Mouse (Mus musculus) B cell, adult 2 months (primary cell): ENCODE data around the gene Hpse2.

ENCODE experiments used
- DNase-seq, 2 experiments: peaks; one replicate each; pipeline ENCODE4 v3.0.0; 2022

The Hpse2 gene

DNA sequence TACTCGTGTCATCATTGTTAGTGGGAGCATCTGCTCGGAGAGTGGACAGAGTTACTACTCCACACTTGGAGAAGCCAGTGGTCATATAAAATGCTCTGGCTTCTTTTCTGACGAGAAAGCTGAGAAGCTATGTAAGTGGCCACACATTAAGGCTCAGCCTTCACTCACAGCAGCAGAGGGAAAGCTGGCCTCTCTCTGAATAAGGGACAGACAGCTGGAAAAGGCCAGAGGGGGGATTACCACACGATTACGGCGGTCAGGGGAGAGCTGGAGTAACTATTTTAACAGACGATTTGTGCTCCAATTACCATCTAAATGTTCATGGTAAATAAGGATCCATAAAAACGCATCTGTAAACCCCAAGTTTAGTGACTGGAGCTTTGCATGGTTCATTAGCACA is 232.1 kb downstream of the Hpse2 start:
- DNase-seq, result no peak

DNA sequence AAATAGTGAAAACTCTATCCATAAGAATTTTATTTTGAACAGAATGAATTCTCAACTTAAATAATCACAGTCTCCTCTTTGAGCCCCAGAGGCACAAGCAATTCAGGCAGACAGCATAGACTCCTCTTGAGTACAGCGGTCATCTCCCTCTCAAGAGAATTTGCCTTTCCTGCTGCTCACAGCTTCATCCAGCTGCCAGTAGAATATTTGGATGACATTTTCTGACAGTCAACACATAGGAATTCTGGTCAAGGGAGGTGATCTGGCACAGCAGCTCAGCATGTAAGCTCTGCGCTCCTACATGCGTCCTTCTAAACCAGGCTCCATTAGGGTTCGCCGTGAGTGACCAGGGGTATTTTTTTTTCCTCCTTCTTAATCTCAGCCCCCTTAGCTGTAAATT is 232.6 kb downstream of the Hpse2 start:
- DNase-seq, result no peak

DNA sequence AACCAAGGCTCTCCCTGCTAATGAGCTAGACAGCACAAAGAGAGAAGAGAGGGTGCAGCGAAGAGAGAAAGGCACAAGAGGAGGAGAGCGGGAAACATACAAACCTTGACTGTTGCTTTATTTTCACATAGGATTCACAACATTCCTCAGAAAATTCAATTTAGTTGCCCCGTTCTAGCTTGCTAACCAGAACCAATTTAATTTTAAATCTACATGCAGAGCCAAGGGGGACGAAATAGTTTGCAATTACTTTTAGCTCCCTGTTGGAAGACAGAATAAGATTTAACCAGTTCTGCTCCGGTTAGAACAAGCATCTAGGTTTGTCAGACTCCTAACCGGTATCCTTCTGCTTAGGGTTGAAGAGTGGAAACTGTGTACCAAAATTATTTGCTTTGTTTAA is 240.3 kb downstream of the Hpse2 start:
- no peak for DNase-seq

- DNase-seq, result no peak
Measured at GRCm38 (mm10) chr19:43146820-43147219, 241.3 kb downstream of the Hpse2 start.

DNA sequence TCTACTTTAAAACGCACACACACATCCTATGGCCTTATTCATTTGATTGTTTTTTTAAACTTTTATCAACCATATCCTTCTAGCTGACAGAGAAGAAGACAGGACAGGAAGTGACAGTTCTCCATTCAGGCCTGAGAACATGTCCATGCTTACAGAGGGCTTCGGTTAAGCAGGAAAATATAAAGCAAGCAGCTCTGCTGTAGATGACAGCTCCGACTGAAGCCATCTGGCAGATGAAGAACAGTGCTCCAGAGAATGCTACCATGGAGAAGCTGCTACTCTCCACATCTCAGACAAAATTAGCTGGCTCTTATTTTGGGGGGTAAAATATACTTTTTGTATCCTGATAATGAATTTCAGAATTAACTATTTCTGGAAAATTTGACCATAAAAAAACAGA is 246.5 kb downstream of the Hpse2 start:
- DNase-seq, result no peak

GRCm38 (mm10) chr19:43109796-43110195 is 278.4 kb downstream of the Hpse2 start:
- no peak for DNase-seq

DNA sequence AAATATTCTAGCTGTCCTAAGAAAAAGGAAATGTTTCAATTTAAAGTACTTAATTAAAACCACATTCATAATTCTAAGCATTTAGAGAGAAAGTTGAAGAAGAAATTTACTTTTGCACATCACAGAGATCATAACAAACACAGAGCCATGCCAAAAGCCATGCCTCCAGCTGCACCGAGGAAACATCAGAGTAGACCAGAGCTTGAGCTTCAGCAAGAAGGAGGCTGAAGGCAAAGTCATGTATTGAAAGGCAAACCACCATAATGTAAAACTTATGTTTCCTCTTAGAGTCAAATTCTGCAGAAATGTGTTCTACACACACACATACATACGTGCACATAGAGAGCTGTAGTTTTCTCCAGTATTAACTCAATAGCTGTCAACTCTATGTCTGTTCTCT is 291.2 kb downstream of the Hpse2 start:
- DNase-seq, result no peak

GRCm38 (mm10) chr19:43087216-43087615 is 300.9 kb downstream of the Hpse2 start:
- no peak for DNase-seq

DNA sequence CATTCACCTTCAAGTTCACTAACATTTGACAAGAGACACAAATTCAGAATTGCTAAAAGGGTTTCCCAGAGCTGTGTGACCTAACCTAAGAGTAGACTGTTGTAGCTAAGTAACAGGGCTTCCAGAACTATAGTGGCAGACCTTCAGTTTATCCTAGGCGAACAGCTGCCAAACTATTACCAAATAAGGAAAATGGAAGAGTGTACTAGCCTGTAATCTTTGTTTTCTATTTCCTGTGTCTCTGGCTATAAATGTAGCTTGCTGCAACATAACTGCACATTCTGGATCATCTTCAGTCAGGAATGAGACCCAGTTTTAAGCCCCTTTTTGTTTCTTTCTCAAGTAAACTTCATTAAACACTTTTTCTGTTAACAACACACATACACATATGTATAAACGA is 324.0 kb downstream of the Hpse2 start:
- DNase-seq, result no peak

DNA sequence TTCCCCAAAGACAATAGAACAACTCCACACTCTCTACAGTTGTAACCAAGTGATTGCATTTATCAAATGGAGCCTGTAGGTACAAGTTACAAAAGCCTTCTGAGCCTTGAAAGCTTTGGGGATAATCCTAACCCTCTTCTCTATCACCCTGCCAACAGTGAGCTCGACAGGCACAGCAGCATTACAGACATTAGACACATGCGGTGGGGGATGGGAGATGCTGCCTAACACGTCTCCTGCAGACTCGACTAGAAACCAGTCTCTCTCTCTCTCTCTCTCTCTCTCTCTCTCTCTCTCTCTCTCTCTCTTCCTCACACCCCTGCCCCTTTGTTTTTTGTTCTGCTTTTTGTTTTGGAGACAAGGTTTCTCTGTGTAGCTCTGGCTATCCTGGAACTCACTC is 343.6 kb downstream of the Hpse2 start:
- DNase-seq, result no peak

DNA sequence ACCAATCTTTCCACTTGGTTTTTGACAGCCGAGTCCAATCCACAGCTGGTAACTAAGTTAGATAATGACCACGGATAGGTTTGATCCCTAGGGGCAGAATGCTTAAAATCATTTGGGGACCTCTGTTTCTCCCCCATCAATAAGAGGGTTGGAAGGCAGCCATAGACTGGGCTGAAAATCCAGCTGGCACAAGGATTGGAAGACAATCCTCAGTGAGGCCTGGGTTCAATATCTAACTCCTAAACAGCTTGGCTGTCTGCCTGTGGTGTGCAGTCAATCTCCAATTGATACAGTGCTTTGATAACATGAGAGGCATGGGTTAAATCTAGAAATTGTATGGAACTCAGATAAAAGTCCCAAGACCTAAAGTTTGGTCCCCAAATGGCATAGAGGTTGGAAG is 345.4 kb downstream of the Hpse2 start:
- no peak for DNase-seq

DNA sequence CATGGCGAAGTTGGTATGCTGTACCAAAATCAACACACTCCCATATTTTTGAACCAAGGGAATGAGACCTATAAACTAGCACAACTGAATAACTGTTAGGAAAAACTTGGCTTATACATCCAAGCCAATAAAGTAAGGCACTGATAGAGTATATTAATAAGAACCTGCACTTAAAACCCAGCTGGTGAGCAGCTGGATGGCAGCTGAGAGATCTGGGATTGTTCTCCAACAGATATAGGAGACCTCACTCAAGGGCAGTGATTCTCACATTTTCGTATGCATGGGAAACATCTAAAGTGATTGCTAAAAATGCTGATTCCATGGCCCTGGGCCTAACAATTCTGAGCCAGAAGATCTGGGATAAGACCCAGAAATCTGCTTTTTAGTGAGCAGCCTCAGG is 345.9 kb downstream of the Hpse2 start:
- DNase-seq, result no peak

DNA sequence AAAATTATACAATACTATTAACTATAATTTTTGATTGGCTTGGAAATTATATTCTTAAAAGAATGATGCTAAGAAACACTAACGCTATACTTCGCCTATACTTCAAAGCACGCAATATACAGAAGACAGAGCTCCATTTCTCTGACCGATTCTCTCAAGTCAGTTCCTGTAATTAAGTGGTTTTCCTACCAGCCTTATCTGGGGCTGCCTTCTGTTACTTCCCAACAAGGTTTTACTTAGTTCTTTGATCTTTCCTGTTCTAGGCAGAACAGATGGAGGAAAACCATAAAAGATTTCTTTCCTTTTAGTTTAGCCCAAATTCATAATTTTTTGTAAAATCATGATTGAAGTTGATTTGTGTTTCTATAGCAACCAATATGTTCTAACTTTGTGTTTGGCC is 351.8 kb downstream of the Hpse2 start:
- DNase-seq, result no peak

DNA sequence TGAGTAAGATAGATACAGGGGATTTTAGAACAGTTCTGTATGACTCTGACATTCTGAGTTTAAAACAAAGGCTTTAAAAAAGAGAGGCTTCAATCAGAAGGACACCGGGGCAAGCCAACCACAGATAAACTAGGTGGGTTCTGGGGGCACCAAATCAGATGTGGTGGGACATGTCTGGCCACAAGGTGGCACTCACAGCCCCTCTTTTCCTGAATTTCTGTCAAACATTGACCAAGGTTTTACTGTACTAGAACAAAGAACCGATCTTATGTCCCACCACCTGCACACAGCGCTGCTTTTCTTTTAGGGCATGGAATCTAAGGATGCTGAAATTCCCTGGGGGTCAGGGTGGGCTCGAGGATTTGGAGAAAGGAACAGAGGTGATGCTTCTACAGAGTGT is 360.9 kb downstream of the Hpse2 start:
- no peak for DNase-seq

GRCm38 (mm10) chr19:43022611-43023173 is 365.5 kb downstream of the Hpse2 start:
- DNase-seq, result no peak

DNA sequence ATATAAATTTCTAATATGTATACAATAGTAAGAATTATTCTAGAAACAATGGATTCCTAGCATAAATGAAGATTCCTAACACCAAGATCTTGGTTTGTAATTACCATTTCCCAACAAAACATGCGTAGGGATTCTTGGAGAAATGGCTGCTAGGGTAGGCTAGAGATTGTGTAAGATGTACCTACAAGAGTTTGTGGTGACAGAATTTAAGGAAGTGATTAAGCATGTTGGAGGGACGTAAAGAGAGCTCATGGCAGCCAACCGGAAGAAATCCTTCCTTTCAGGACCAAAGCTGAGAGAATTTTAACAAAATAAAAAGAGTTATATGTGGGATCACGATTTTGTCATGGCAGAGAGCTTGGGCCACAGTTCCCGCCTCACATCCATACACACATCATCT is 369.4 kb downstream of the Hpse2 start:
- no peak for DNase-seq

GRCm38 (mm10) chr19:42996406-42996805 is 391.7 kb downstream of the Hpse2 start:
- no peak for DNase-seq

DNA sequence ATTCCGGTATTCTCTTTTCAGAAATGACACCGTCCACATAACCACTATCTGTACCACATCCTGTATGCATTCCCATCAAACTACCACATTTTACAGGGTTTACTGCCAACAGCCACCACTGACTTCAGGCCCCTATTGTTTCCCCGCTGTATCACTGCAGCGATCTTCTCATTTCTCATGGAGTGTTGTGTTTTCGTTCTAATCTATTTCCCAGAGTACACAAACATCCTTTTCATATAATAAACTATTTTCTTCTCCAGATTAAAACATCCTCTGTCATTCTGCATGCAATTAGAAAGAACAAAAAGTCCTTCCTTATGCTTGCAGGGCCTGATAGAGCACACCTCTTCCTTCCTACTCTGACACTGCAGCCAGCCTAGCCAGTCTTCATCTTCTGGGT is 399.3 kb downstream of the Hpse2 start:
- no peak for DNase-seq

DNA sequence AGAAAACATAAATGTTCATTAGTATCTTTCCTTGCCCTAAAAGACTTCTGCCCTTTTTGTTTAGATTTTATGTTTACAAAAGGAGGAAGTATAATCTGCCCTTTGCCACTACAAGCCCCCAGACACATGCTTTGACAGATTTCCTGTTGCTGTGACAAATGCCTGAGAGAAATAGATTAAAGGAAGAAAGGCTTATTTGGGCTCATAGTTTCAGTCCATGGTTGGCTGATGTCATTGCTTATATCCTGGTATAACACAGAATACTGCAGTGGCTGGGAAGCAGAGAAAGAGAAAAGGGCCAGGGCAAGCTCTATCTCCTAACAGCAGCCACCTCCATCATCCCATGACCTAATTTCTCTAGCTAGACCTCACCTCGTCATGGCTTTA is 401.8 kb downstream of the Hpse2 start:
- no peak for DNase-seq

GRCm38 (mm10) chr19:42985372-42986314 is 402.5 kb downstream of the Hpse2 start:
- no peak for DNase-seq

- no peak for DNase-seq
Measured at GRCm38 (mm10) chr19:42980537-42980936, 407.6 kb downstream of the Hpse2 start.

GRCm38 (mm10) chr19:42977938-42978337 is 410.2 kb downstream of the Hpse2 start:
- no peak for DNase-seq

GRCm38 (mm10) chr19:42973740-42974139 is 414.4 kb downstream of the Hpse2 start:
- DNase-seq, result no peak

DNA sequence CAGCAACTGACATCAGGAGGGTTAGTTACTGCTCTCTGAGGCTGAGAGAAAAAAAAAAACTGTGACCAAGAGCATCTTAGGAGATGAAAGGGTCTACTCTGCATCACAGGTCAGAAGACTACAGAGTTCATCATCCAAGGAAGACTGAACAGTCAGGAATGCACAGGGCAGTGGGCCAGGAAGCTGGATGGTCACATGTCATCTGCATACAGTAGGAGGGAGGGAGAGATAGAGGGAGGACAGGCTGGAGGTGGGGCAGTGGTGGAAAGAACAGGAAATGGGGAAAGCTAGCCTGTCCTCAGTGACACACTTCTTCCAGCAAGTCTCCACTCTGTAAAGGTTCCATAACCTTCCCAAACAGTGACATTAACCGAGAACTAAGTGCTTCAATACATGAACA is 423.0 kb downstream of the Hpse2 start:
- DNase-seq, result no peak
